Mouse (Mus musculus) urinary bladder, adult 2 months (tissue): Measurements from ENCODE around the gene Recql. TPM values are rescaled to one million over a fixed set of nuclear protein-coding genes. Genes with fewer than 3 reads are reported as not detected.

Experiments
- DNase-seq: peaks from one replicate; pipeline ENCODE4 v3.0.0; 2022; ENCODE audit warnings: low spot score
- polyA plus RNA-seq: library from polyadenylated mRNA; depleted of rRNA; stranded (reverse); fragments of >200 nt; gene quantifications from 2 replicates; pipeline ENCODE4 v1.2.3, GENCODE M21; 2012; rRNA removed

Gene Recql
- polyA plus RNA-seq, result 12.0 and 13.2 TPM in 2 replicates

GRCm38 (mm10) chr6:142387011-142387754, at the start of gene Recql, which contains the start of gene Golt1b:
Recql (minus strand) TSS chr6:142387087.
Golt1b (plus strand) TSS chr6:142387221.
- peak; percentile 98 for DNase-seq

GRCm38 (mm10) chr6:142429072-142429471, 42.2 kb upstream of the Recql start:
- no peak for DNase-seq

- no peak for DNase-seq
These were observed 38.1 kb upstream of the Recql start for GRCm38 (mm10) chr6:142424976-142425375.

GRCm38 (mm10) chr6:142414597-142414996, 27.7 kb upstream of the Recql start:
- DNase-seq, result no peak

- DNase-seq, result no peak
These were observed 27.0 kb upstream of the Recql start for GRCm38 (mm10) chr6:142413845-142414244.

GRCm38 (mm10) chr6:142412906-142413491, 26.1 kb upstream of the Recql start, which contains the start of gene Spx:
Spx (plus strand) TSS chr6:142413441.
- DNase-seq, result no peak

GRCm38 (mm10) chr6:142411140-142411539, 24.3 kb upstream of the Recql start:
- no peak for DNase-seq

- no peak for DNase-seq
These were observed 8.9 kb upstream of the Recql start for GRCm38 (mm10) chr6:142395756-142396155.

GRCm38 (mm10) chr6:142394669-142395068, 7.8 kb upstream of the Recql start:
- DNase-seq, result no peak

GRCm38 (mm10) chr6:142392312-142392711, 5.4 kb upstream of the Recql start:
- DNase-seq, result no peak

GRCm38 (mm10) chr6:142389101-142389500, 2.2 kb upstream of the Recql start:
- no peak for DNase-seq

- DNase-seq, result no peak
These were observed 926 bp upstream of the Recql start for GRCm38 (mm10) chr6:142387755-142388271.

GRCm38 (mm10) chr6:142386285-142387010, 439 bp downstream of the Recql start:
- no peak for DNase-seq

GRCm38 (mm10) chr6:142384521-142384920, 2.4 kb downstream of the Recql start:
- no peak for DNase-seq

GRCm38 (mm10) chr6:142381615-142382014, 5.3 kb downstream of the Recql start:
- DNase-seq, result no peak

GRCm38 (mm10) chr6:142379961-142380360, 6.9 kb downstream of the Recql start:
- DNase-seq, result no peak

GRCm38 (mm10) chr6:142378576-142379330, 8.1 kb downstream of the Recql start:
- no peak for DNase-seq

- no peak for DNase-seq
These were observed 9.8 kb downstream of the Recql start for GRCm38 (mm10) chr6:142377081-142377480.

GRCm38 (mm10) chr6:142369568-142369967, 17.3 kb downstream of the Recql start:
- no peak for DNase-seq

- no peak for DNase-seq
These were observed 19.3 kb downstream of the Recql start for GRCm38 (mm10) chr6:142367565-142367964.

GRCm38 (mm10) chr6:142366473-142367018, 20.3 kb downstream of the Recql start:
- DNase-seq, result no peak
